In genomic region chr14:27040451-27040850, GRCm38 (mm10) we compare ENCODE assay signal across 10 mouse cellular contexts. TPM values are rescaled to one million over a fixed set of nuclear protein-coding genes. Genes with fewer than 3 reads are reported as not detected.
A peak's percentile ranks its signal among the peaks of the same experiment; 100 is the strongest.
DNase-seq lines count a peak whose midpoint lies in the region; ATAC-seq lines count a peak whose summit lies in the region.
"Had no signal": no experiment of that assay in that cellular context is flagged by ENCODE, and none has a peak within 500 bp of the region (broad histone marks: within the 10 kb centered on the region; RNA-seq: fewer than 3 reads in every experiment).

No protein-coding gene starts in this region.

- H3K4me2 ChIP-seq in heart, embryonic 16.5 days (ENCODE audit: low read depth, low read length) = peak overlapping the region; percentile 97
- peak overlapping the region; percentile 81 for H3K4me2 ChIP-seq in embryonic facial prominence, embryonic 11.5 days (ENCODE audit: low read depth, low read length)
- H3K4me2 ChIP-seq in hindbrain, embryonic 14.5 days (replicated peaks) = peak overlapping the region; percentile 97
- H3K4me2 ChIP-seq in midbrain, embryonic 13.5 days (replicated peaks) = peak overlapping the region; percentile 96

- peaks cover 35% of the 10 kb centered on the region for H3K4me1 ChIP-seq in heart, embryonic 16.5 days (ENCODE audit: control insufficient read depth, insufficient read depth, low read length)
- H3K4me1 ChIP-seq in embryonic facial prominence, embryonic 11.5 days (ENCODE audit: control insufficient read depth, insufficient read depth, low read length) = peaks cover 13% of the 10 kb centered on the region
- peaks cover 14% of the 10 kb centered on the region for H3K4me1 ChIP-seq in hindbrain, embryonic 14.5 days (replicated peaks; ENCODE audit: control insufficient read depth, insufficient read depth, low read length)
- peaks cover 29% of the 10 kb centered on the region for H3K4me1 ChIP-seq in midbrain, embryonic 13.5 days (replicated peaks)

- no peaks in the 10 kb centered on the region for H3K9me3 ChIP-seq in heart, embryonic 16.5 days (replicated peaks; ENCODE audit: control insufficient read depth, low read length)
- no peaks in the 10 kb centered on the region for H3K9me3 ChIP-seq in embryonic facial prominence, embryonic 11.5 days (replicated peaks; ENCODE audit: control insufficient read depth, low read length)
- H3K9me3 ChIP-seq in hindbrain, embryonic 14.5 days (ENCODE audit: control insufficient read depth, low read length) = no peaks in the 10 kb centered on the region
- no peaks in the 10 kb centered on the region for H3K9me3 ChIP-seq in midbrain, embryonic 13.5 days

- WGBS in heart, embryonic 16.5 days = 35% methylated on average over 12 of the region's 12 CpGs
- WGBS in embryonic facial prominence, embryonic 11.5 days = 4% methylated on average over 12 of the region's 12 CpGs
- 16% methylated on average over 12 of the region's 12 CpGs for WGBS in hindbrain, embryonic 14.5 days
- WGBS in midbrain, embryonic 13.5 days = 8% methylated on average over 12 of the region's 12 CpGs

- no peaks in the 10 kb centered on the region for H3K36me3 ChIP-seq in heart, embryonic 16.5 days (ENCODE audit: control insufficient read depth, insufficient read depth)
- no peaks in the 10 kb centered on the region for H3K36me3 ChIP-seq in embryonic facial prominence, embryonic 11.5 days (replicated peaks; ENCODE audit: control insufficient read depth, insufficient read depth, low read depth, low read length)
- no peaks in the 10 kb centered on the region for H3K36me3 ChIP-seq in hindbrain, embryonic 14.5 days (replicated peaks; ENCODE audit: control insufficient read depth, insufficient read depth)
- no peaks in the 10 kb centered on the region for H3K36me3 ChIP-seq in midbrain, embryonic 13.5 days

- ATAC-seq in heart, embryonic 16.5 days (replicated peaks; ENCODE audit: extremely low read depth, insufficient read depth, low FRiP score) = no peak
- no peak for ATAC-seq in embryonic facial prominence, embryonic 11.5 days (replicated peaks; ENCODE audit: insufficient number of reproducible peaks, low FRiP score, low TSS enrichment, low read depth)
- no peak for ATAC-seq in hindbrain, embryonic 14.5 days (ENCODE audit: low FRiP score)
- ATAC-seq in midbrain, embryonic 13.5 days = no peak

- peak overlapping the region; percentile 71 for H3K4me3 ChIP-seq in heart, embryonic 16.5 days (ENCODE audit: low read length)
- H3K4me3 ChIP-seq in embryonic facial prominence, embryonic 11.5 days (ENCODE audit: low read depth, low read length) = peak overlapping the region; percentile 93
- H3K4me3 ChIP-seq in hindbrain, embryonic 14.5 days (replicated peaks; ENCODE audit: low read length) = peak overlapping the region; percentile 63
- H3K4me3 ChIP-seq in midbrain, embryonic 13.5 days (replicated peaks) = peak overlapping the region; percentile 73

- no peak overlapping the region for H3K27ac ChIP-seq in heart, embryonic 16.5 days (ENCODE audit: low read length)
- H3K27ac ChIP-seq in embryonic facial prominence, embryonic 11.5 days (replicated peaks; ENCODE audit: low read depth, low read length) = 0 out of 2 replicates have a peak overlapping the region, but pooled peaks have one; percentile 86
- H3K27ac ChIP-seq in hindbrain, embryonic 14.5 days = no peak overlapping the region
- no peak overlapping the region for H3K27ac ChIP-seq in midbrain, embryonic 13.5 days

- H3K9ac ChIP-seq in heart, embryonic 16.5 days (ENCODE audit: low read length) = no peak overlapping the region
- H3K9ac ChIP-seq in embryonic facial prominence, embryonic 11.5 days (replicated peaks; ENCODE audit: low read length) = peak overlapping the region; percentile 83
- H3K9ac ChIP-seq in hindbrain, embryonic 14.5 days = peak overlapping the region; percentile 65; the same call in 1 of the 2 replicates
- H3K9ac ChIP-seq in midbrain, embryonic 13.5 days (replicated peaks) = no peak overlapping the region; the same call in 1 of the 2 replicates

- no peak for DNase-seq in heart, adult 9 months (ENCODE audit: low spot score in 2 of 2)
- DNase-seq in embryonic facial prominence, embryonic 11.5 days (ENCODE audit: low spot score) = no peak
- DNase-seq in hindbrain, embryonic 14.5 days (ENCODE audit: low spot score) = no peak
- DNase-seq in right cerebral cortex, adult 18-20 months = no peak
- no peak for DNase-seq in left cerebral cortex, adult 18-20 months (ENCODE audit: low spot score in 2 of 2)
- no peak for DNase-seq in urinary bladder, postnatal 10 days (ENCODE audit: low spot score)
- DNase-seq: cerebellum, adult 9-10 months had no signal

- H3K27me3 ChIP-seq in heart, embryonic 16.5 days (ENCODE audit: control insufficient read depth, insufficient read depth, low read length) = no peaks in the 10 kb centered on the region
- H3K27me3 ChIP-seq in embryonic facial prominence, embryonic 11.5 days (ENCODE audit: control insufficient read depth, insufficient read depth, low read length) = no peaks in the 10 kb centered on the region
- H3K27me3 ChIP-seq in hindbrain, embryonic 14.5 days (ENCODE audit: control insufficient read depth, insufficient read depth, low read length) = peaks cover 13% of the 10 kb centered on the region
- peaks cover 41% of the 10 kb centered on the region for H3K27me3 ChIP-seq in midbrain, embryonic 13.5 days

RNA-seq across cellular contexts. Expression of gene Il17rd, which starts 1.7 kb away (rescaled TPM):
- polyA plus RNA-seq in heart, embryonic 16.5 days (2015; fragmentation: Nextera tagmentation; extraction: Ambion mirVana) = 0.92 and 1.1 TPM in 2 replicates
- polyA plus RNA-seq in embryonic facial prominence, embryonic 11.5 days (2014; fragmentation: Nextera tagmentation; extraction: Ambion mirVana) = 6.7 and 6.9 TPM in 2 replicates
- 2.8 TPM in 2 replicates for polyA plus RNA-seq in hindbrain, embryonic 14.5 days (2014; fragmentation: Nextera tagmentation; extraction: Ambion mirVana)
- 2.5 and 2.8 TPM in 2 replicates for polyA plus RNA-seq in midbrain, embryonic 13.5 days (2015; fragmentation: Nextera tagmentation; extraction: Ambion mirVana)
- total RNA-seq in left cerebral cortex, adult 18-20 months (2021) = 1 to 10 TPM; 2.1 to 2.6 TPM

RNA-seq across cellular contexts. Expression of gene Hesx1, which starts 46.2 kb away (rescaled TPM):
- 0.29 TPM in 1 of 2 replicates, not detected in the other for polyA plus RNA-seq in heart, embryonic 16.5 days (2015; fragmentation: Nextera tagmentation; extraction: Ambion mirVana)
- 1.4 and 3.4 TPM in 2 replicates for polyA plus RNA-seq in embryonic facial prominence, embryonic 11.5 days (2014; fragmentation: Nextera tagmentation; extraction: Ambion mirVana)
- 0.20 TPM in 1 of 2 replicates, not detected in the other for polyA plus RNA-seq in hindbrain, embryonic 14.5 days (2014; fragmentation: Nextera tagmentation; extraction: Ambion mirVana)
- not detected in 2 replicates for polyA plus RNA-seq in midbrain, embryonic 13.5 days (2015; fragmentation: Nextera tagmentation; extraction: Ambion mirVana)
- not detected for total RNA-seq in left cerebral cortex, adult 18-20 months (2021)
- total RNA-seq: left cerebral cortex, postnatal 36 days had no signal

Comparison
In these comparisons a context has a peak if more than half of its experiments do, and no peak if none do; other contexts are left out.
1. H3K9ac ChIP-seq: peak in embryonic facial prominence, embryonic 11.5 days (single experiment) and hindbrain, embryonic 14.5 days (single experiment); none in heart, embryonic 16.5 days (single experiment) and midbrain, embryonic 13.5 days (single experiment).
2. Peak in every context shown above with its lines, with median percentiles within 50 percentile points of each other: H3K4me2 ChIP-seq and H3K4me3 ChIP-seq.